Mouse (Mus musculus) embryonic facial prominence, embryonic 13.5 days (tissue): ENCODE results near the gene Thbs3. TPM values are rescaled to one million over a fixed set of nuclear protein-coding genes. Genes with fewer than 3 reads are reported as not detected.
A peak's percentile ranks its signal among the peaks of the same experiment; 100 is the strongest.

Source experiments
- ATAC-seq: fragments of 200-750 bp; cut with Nextera tagmentation; 2 replicates; pipeline ENCODE4 v1.8.0; 2017; ENCODE audit warnings: low read depth; ENCODE audit not compliant: insufficient number of reproducible peaks, insufficient read depth, low FRiP score, low TSS enrichment
- H3K27ac ChIP-seq: fragments of 300-500 bp; sonication (generic); 2 replicates; pipeline ENCODE4 v1.5.1; 2015; ENCODE audit warnings: moderate library complexity, mild to moderate bottlenecking, inconsistent platforms
- H3K27me3 ChIP-seq: fragments of 300-500 bp; sonication (generic); 2 replicates; pipeline ENCODE4 v1.6.1; 2015; ENCODE audit warnings: mild to moderate bottlenecking, inconsistent platforms
- H3K36me3 ChIP-seq: fragments of 300-500 bp; sonication (generic); 2 replicates; pipeline ENCODE4 v1.6.1; 2015; ENCODE audit warnings: mild to moderate bottlenecking, inconsistent platforms
- H3K4me1 ChIP-seq: fragments of 300-500 bp; sonication (generic); 2 replicates; pipeline ENCODE4 v1.6.1; 2015; ENCODE audit warnings: inconsistent platforms
- H3K4me2 ChIP-seq: fragments of 300-500 bp; sonication (generic); 2 replicates; pipeline ENCODE4 v1.6.1; 2015; ENCODE audit warnings: moderate library complexity, mild to moderate bottlenecking, inconsistent platforms
- H3K4me3 ChIP-seq: fragments of 300-500 bp; sonication (generic); 2 replicates; pipeline ENCODE4 v1.5.1; 2015; ENCODE audit warnings: mild to moderate bottlenecking, inconsistent platforms
- H3K9ac ChIP-seq: fragments of 300-500 bp; sonication (generic); 2 replicates; pipeline ENCODE4 v1.6.1; 2015; ENCODE audit warnings: mild to moderate bottlenecking, inconsistent platforms
- H3K9me3 ChIP-seq: fragments of 300-500 bp; sonication (generic); 2 replicates; pipeline ENCODE4 v1.6.1; 2016; ENCODE audit warnings: inconsistent platforms
- WGBS: fragments of 180-500 bp; shearing (Covaris S2); methylation state at CpG from one replicate; pipeline ENCODE4 v1.1.7; 2015; ENCODE audit warnings: mixed read lengths; 5-methylcytosine and 5-hydroxymethylcytosine counted together
- polyA plus RNA-seq: library from polyadenylated mRNA; unstranded; fragments of >200 nt; fragmentation: Nextera tagmentation; extraction: Ambion mirVana; gene quantifications from 2 replicates; pipeline ENCODE4 v1.2.1, GENCODE M21; 2015

Thbs3 gene
- polyA plus RNA-seq, 1 experiment from 2014 or later: 42.0 TPM

DNA sequence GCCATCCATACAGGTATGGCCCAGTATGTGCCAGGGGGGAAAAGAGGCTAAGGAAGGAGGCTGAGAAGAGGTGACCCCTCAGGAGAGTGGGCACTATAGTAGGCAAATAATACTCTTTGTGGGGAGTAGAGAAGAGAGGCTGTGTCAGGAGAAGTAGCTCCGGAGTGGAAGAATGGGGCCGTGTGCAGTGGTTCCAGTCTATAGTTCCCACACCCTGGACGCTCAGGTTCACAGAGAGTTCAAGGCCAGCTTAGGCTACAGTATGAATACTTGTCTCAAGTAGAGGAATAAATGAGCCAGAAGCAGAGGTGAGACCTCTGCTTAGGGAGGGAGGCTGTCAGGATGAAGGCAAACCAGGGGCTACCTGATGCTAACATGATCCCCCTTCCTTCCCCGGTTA lies 14.3 kb downstream of the Thbs3 start:
- Histone ChIP-seq H3K4me3 (no peak overlapping the region), H3K9me3 (no peaks in the 10 kb centered on the region), H3K27me3 (peaks cover 21% of the 10 kb centered on the region), H3K9ac (no peak overlapping the region), H3K36me3 (peaks cover 15% of the 10 kb centered on the region), H3K27ac (no peak overlapping the region), H3K4me2 (0 out of 2 replicates have a peak overlapping the region, but pooled peaks have one; percentile 84), H3K4me1 (peaks cover 32% of the 10 kb centered on the region)
- no peak for ATAC-seq
- 61% methylated on average over 4 of the region's 4 CpGs for WGBS

DNA sequence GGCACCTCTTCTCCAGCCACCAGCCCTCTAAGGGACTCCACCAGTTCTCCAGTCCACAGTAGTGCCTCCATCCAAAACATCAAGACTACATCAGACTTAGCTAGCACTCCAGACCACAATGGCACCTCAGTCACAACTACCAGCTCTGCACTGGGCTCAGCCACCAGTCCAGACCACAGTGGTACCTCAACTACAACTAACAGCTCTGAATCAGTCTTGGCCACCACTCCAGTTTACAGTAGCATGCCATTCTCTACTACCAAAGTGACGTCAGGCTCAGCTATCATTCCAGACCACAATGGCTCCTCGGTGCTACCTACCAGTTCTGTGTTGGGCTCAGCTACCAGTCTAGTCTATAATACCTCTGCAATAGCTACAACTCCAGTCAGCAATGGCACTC lies 15.6 kb downstream of the Thbs3 start:
- Histone ChIP-seq H3K9me3 (no peaks in the 10 kb centered on the region), H3K36me3 (peaks cover 20% of the 10 kb centered on the region), H3K4me1 (peaks cover 26% of the 10 kb centered on the region), H3K4me2 (no peak overlapping the region), H3K4me3 (no peak overlapping the region), H3K9ac (no peak overlapping the region), H3K27me3 (peaks cover 21% of the 10 kb centered on the region), H3K27ac (no peak overlapping the region)
- no peak for ATAC-seq
- WGBS: 82% methylated on average over 2 of the region's 2 CpGs

DNA sequence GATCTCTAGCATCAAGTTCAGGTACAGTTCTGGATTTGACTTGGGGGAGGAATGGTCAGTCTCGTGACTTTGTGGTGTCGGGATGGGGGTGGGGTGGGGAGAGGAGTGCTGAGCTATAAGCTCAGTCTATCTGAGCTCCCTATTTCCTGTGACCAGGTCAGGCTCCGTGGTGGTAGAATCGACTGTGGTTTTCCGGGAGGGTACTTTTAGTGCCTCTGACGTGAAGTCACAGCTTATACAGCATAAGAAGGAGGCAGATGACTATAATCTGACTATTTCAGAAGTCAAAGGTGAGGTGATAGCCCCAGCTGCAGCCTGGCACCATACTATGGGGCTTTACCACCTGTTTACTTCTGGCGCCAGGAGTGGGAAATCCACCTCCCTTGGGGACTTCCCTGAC lies 16.4 kb downstream of the Thbs3 start:
- no peak overlapping the region for H3K27ac ChIP-seq
- no peaks in the 10 kb centered on the region for H3K9me3 ChIP-seq
- 66% methylated on average over 7 of the region's 7 CpGs for WGBS
- peaks cover 19% of the 10 kb centered on the region for H3K27me3 ChIP-seq
- no peak for ATAC-seq
- H3K9ac ChIP-seq: no peak overlapping the region
- H3K36me3 ChIP-seq: peaks cover 24% of the 10 kb centered on the region
- no peak overlapping the region for H3K4me3 ChIP-seq
- H3K4me2 ChIP-seq: no peak overlapping the region
- H3K4me1 ChIP-seq: peaks cover 19% of the 10 kb centered on the region

- H3K4me3 ChIP-seq: no peak overlapping the region
- no peak overlapping the region for H3K4me2 ChIP-seq
- no peak overlapping the region for H3K27ac ChIP-seq
- H3K9me3 ChIP-seq: no peaks in the 10 kb centered on the region
- no peak overlapping the region for H3K9ac ChIP-seq
- peaks cover 19% of the 10 kb centered on the region for H3K27me3 ChIP-seq
- H3K4me1 ChIP-seq: peaks cover 14% of the 10 kb centered on the region
- 71% methylated on average over 16 of the region's 16 CpGs for WGBS
- peaks cover 27% of the 10 kb centered on the region for H3K36me3 ChIP-seq
- no peak for ATAC-seq
These were observed 16.8 kb downstream of the Thbs3 start for GRCm38 (mm10) chr3:89231772-89232275.

GRCm38 (mm10) chr3:89232614-89233013 lies 17.6 kb downstream of the Thbs3 start:
- no peak for ATAC-seq
- Histone ChIP-seq H3K9me3 (no peaks in the 10 kb centered on the region), H3K9ac (no peak overlapping the region), H3K27me3 (peaks cover 19% of the 10 kb centered on the region), H3K4me3 (no peak overlapping the region), H3K27ac (no peak overlapping the region), H3K36me3 (peaks cover 32% of the 10 kb centered on the region), H3K4me1 (peaks cover 10% of the 10 kb centered on the region), H3K4me2 (no peak overlapping the region)
- WGBS: 56% methylated on average over 6 of the region's 6 CpGs

DNA sequence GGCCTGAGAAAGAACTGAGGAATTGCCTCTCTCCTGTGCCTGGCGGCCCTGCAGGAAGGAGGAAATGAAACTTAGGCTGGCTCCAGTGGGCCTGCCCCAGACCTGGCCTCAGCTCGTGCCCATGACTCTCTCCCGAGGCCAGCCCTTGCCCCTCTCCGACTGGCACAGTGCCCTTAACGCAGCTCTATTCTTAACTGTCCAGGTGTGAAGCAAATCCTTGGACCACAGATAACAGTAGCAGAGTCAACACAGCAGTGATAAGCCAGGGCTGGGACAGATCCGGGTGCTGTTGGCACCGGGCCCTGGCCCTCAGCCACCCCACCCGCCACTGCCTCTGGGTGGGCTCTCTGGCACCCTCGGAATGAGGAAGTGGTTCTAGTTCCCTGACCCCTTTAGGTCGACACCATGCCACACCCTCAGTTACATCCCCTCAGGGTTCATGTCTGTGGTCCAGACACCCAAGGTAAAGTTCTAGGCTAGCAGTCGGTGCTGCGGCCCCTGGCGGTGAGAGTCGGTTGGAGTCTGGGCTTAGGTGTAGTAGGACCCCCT lies 18.7 kb downstream of the Thbs3 start:
- H3K4me1 ChIP-seq: peaks cover 5% of the 10 kb centered on the region
- H3K27ac ChIP-seq: no peak overlapping the region
- 80% methylated on average over 14 of the region's 14 CpGs for WGBS
- peak overlapping the region; percentile 36; the same call in 1 of the 2 replicates for H3K9ac ChIP-seq
- H3K36me3 ChIP-seq: peaks cover 42% of the 10 kb centered on the region
- no peak overlapping the region for H3K4me2 ChIP-seq
- no peak overlapping the region for H3K4me3 ChIP-seq
- peaks cover 19% of the 10 kb centered on the region for H3K27me3 ChIP-seq
- no peaks in the 10 kb centered on the region for H3K9me3 ChIP-seq
- no peak for ATAC-seq

GRCm38 (mm10) chr3:89236516-89236915 lies 21.5 kb downstream of the Thbs3 start:
- Histone ChIP-seq H3K27me3 (no peaks in the 10 kb centered on the region), H3K4me1 (no peaks in the 10 kb centered on the region; the same call in 1 of the 2 replicates), H3K27ac (no peak overlapping the region), H3K4me2 (no peak overlapping the region), H3K4me3 (no peak overlapping the region), H3K9ac (no peak overlapping the region), H3K36me3 (peaks cover 64% of the 10 kb centered on the region), H3K9me3 (no peaks in the 10 kb centered on the region)
- 82% methylated on average over 10 of the region's 10 CpGs for WGBS
- no peak for ATAC-seq

- no peak overlapping the region for H3K27ac ChIP-seq
- no peak overlapping the region for H3K4me3 ChIP-seq
- H3K4me2 ChIP-seq: no peak overlapping the region
- H3K36me3 ChIP-seq: peaks cover 72% of the 10 kb centered on the region
- ATAC-seq: no peak
- H3K27me3 ChIP-seq: no peaks in the 10 kb centered on the region
- WGBS: 91% methylated on average over 21 of the region's 21 CpGs
- no peak overlapping the region for H3K9ac ChIP-seq
- H3K4me1 ChIP-seq: no peaks in the 10 kb centered on the region; the same call in 1 of the 2 replicates
- no peaks in the 10 kb centered on the region for H3K9me3 ChIP-seq
These were observed 22.7 kb downstream of the Thbs3 start for GRCm38 (mm10) chr3:89237682-89238081.

- 0 out of 2 replicates have a peak overlapping the region, but pooled peaks have one; percentile 40 for H3K9ac ChIP-seq
- H3K27me3 ChIP-seq: no peaks in the 10 kb centered on the region
- no peak overlapping the region for H3K4me3 ChIP-seq
- no peak overlapping the region for H3K4me2 ChIP-seq
- WGBS: 75% methylated on average over 12 of the region's 12 CpGs
- peaks cover 4% of the 10 kb centered on the region for H3K4me1 ChIP-seq
- no peak overlapping the region for H3K27ac ChIP-seq
- H3K9me3 ChIP-seq: no peaks in the 10 kb centered on the region
- peak; percentile 7; the same call in 1 of the 2 replicates for ATAC-seq
- peaks cover 69% of the 10 kb centered on the region for H3K36me3 ChIP-seq
These were observed 23.5 kb downstream of the Thbs3 start for GRCm38 (mm10) chr3:89238494-89238893.

GRCm38 (mm10) chr3:89242331-89242895 lies 27.4 kb downstream of the Thbs3 start:
- Histone ChIP-seq H3K4me2 (no peak overlapping the region), H3K36me3 (peaks cover 42% of the 10 kb centered on the region), H3K9me3 (no peaks in the 10 kb centered on the region), H3K4me3 (no peak overlapping the region), H3K27ac (no peak overlapping the region), H3K9ac (no peak overlapping the region), H3K4me1 (peaks cover 37% of the 10 kb centered on the region), H3K27me3 (0 out of 2 replicates have a peak, but pooled peaks cover 4% of the 10 kb centered on the region)
- WGBS: 74% methylated on average over 9 of the region's 9 CpGs
- no peak for ATAC-seq

GRCm38 (mm10) chr3:89243609-89244008 lies 28.6 kb downstream of the Thbs3 start:
- Histone ChIP-seq H3K4me2 (peak overlapping the region; percentile 90), H3K4me1 (peaks cover 42% of the 10 kb centered on the region), H3K27me3 (0 out of 2 replicates have a peak, but pooled peaks cover 4% of the 10 kb centered on the region), H3K9ac (peak overlapping the region; percentile 54), H3K9me3 (no peaks in the 10 kb centered on the region), H3K27ac (peak overlapping the region; percentile 40; the same call in 1 of the 2 replicates), H3K4me3 (peak overlapping the region; percentile 83), H3K36me3 (peaks cover 38% of the 10 kb centered on the region)
- ATAC-seq: peak; percentile 44; the same call in 1 of the 2 replicates
- WGBS: 6% methylated on average over 14 of the region's 14 CpGs
